Mouse (Mus musculus) CH12.LX (cell line): ENCODE data around the gene 1700016K19Rik.

ENCODE experiments used
- CTCF ChIP-seq, 2 experiments: IDR thresholded peaks in 1 of 2; conservative IDR thresholded peaks in 1 of 2; 2 replicates each; pipeline ENCODE4 v1.5.1; 2011 to 2012; ENCODE audit warnings: low read depth in 2 of 2, low read length in 2 of 2, improper control_type of control experiment in 1 of 2, inconsistent platforms in 1 of 2, mild to moderate bottlenecking in 1 of 2, moderate library complexity in 1 of 2
- MAFK ChIP-seq: IDR thresholded peaks from 2 replicates; pipeline ENCODE4 v1.6.1; 2011; ENCODE audit warnings: low read length, improper control_type of control experiment; ENCODE audit not compliant: insufficient replicate concordance
- POLR2A ChIP-seq: IDR thresholded peaks from 2 replicates; pipeline ENCODE4 v1.6.1; 2011; ENCODE audit warnings: low read depth, mild to moderate bottlenecking, improper control_type of control experiment, low read length

GRCm38 (mm10) chr11:75961782-75962181 is 37.9 kb upstream of the 1700016K19Rik start:
- TF ChIP-seq MAFK: no peak
- TF ChIP-seq POLR2A: no peak
- no peak for TF ChIP-seq CTCF (conservative IDR thresholded peaks at IDR 0.05 in 1 of 2, IDR thresholded peaks at IDR 0.05 in 1 of 2; ENCODE audit: low read depth in 2 of 2, low read length in 2 of 2)
